Mouse (Mus musculus): ENCODE data around the gene Vil1. TPM values are rescaled to one million over a fixed set of nuclear protein-coding genes. Genes with fewer than 3 reads are reported as not detected.

Vil1 gene
- total and polyA plus RNA-seq, 3 experiments = 0.04 TPM; not detected in 1

DNA sequence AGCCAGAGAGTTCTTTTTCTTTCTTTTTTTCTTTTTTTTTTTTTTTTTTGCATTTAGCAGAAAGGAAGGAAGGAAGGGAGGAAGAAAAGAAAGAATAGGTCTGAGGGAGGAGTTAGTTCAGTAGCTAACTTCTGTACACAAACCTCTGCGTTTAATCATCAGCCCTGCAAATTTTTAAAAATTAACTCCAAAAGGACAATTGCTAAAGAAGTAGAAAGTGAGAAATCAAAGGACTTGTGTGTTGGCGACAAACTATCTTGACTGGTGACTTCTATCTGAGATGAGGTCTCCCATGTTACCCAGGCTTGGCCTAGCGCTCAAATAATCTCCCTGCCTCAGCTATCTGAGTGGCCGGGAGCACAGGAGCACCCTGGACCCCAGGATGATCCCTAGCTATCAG, 5.0 kb upstream of the Vil1 start:
- H3K27me3 ChIP-seq (ENCODE audit: control insufficient read depth in 1 of 2, insufficient read depth in 2 of 2, low read length in 2 of 2) = no peaks in the 10 kb centered on the region
- H3K36me3 ChIP-seq (ENCODE audit: control insufficient read depth in 1 of 2, insufficient read depth in 2 of 2, low read length in 2 of 2) = peaks cover 0 to 18% of the 10 kb centered on the region in 2 experiments; a peak in 2 of 4 replicates
- H3K79me2 ChIP-seq (ENCODE audit: control insufficient read depth, insufficient read depth, low read length, poor library complexity) = no peaks in the 10 kb centered on the region
- TF ChIP-seq ZKSCAN1 (IDR thresholded peaks at IDR 0.05; ENCODE audit: low read depth, low read length) = no peak
- TF ChIP-seq TBP (IDR thresholded peaks at IDR 0.05; ENCODE audit: low read depth, low read length) = no peak
- no peak for TF ChIP-seq MAZ (IDR thresholded peaks at IDR 0.05; ENCODE audit: low read depth, low read length)
- no peaks in the 10 kb centered on the region for H3K9me3 ChIP-seq (replicated peaks; ENCODE audit: insufficient read depth, low read length)
- H3K27ac ChIP-seq (ENCODE audit: control insufficient read depth, low read depth, low read length) = no peak overlapping the region
- no peak overlapping the region for H3K4me3 ChIP-seq (ENCODE audit: control insufficient read depth in 1 of 2, insufficient read depth in 1 of 2, low read depth in 2 of 2, low read length in 2 of 2)
- no peak overlapping the region for H3K9ac ChIP-seq (ENCODE audit: control insufficient read depth, low read depth, low read length, poor library complexity, severe bottlenecking)
- H3K4me1 ChIP-seq (ENCODE audit: control insufficient read depth in 1 of 2, insufficient read depth in 2 of 2, low read length in 2 of 2) = peaks cover 0 to 18% of the 10 kb centered on the region in 2 experiments; a peak in 2 of 4 replicates
- DNase-seq (ENCODE audit: low read depth, low spot score) = no peak

DNA sequence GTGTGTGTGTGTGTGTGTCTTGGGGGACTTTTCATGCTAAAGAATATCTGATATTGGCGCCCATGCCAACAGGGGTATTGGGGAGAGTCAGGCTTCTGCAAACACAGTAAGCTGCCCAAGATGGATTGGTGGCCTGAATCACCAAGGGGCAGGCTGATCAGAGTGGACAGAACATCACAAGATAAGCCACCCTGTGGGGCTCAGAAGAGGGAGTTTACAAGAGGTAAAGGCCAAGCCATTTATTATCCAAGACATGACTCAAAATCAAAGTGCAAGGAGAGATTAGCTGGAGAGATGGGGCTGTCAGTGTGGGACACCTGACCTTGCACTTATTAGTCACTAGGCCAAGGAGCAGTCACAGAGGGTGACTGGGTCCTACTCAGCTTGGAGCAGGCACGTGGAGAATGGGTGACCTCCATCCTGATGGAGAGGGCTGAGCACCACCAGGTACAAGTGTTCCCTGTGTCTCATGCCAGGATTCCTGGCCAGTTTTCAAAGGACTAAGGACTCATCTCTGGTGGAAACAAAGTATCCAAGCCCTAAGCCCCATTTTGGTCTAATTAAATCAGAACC, 2.7 kb downstream of the Vil1 start:
- Histone ChIP-seq H3K9me3 (replicated peaks; ENCODE audit: insufficient read depth, low read length) (no peaks in the 10 kb centered on the region), H3K9ac (ENCODE audit: control insufficient read depth, low read depth, low read length, poor library complexity, severe bottlenecking) (no peak overlapping the region), H3K27ac (ENCODE audit: control insufficient read depth, low read depth, low read length) (no peak overlapping the region), H3K36me3 (ENCODE audit: control insufficient read depth in 1 of 2, insufficient read depth in 2 of 2, low read length in 2 of 2) (peaks cover 0 to 4% of the 10 kb centered on the region in 2 experiments; a peak in 2 of 4 replicates), H3K27me3 (ENCODE audit: control insufficient read depth in 1 of 2, insufficient read depth in 2 of 2, low read length in 2 of 2) (no peaks in the 10 kb centered on the region), H3K79me2 (ENCODE audit: control insufficient read depth, insufficient read depth, low read length, poor library complexity) (no peaks in the 10 kb centered on the region), H3K4me1 (ENCODE audit: control insufficient read depth in 1 of 2, insufficient read depth in 2 of 2, low read length in 2 of 2) (peaks cover 3 to 7% of the 10 kb centered on the region in 2 experiments; a peak in 3 of 4 replicates), H3K4me3 (ENCODE audit: control insufficient read depth in 1 of 2, insufficient read depth in 1 of 2, low read depth in 2 of 2, low read length in 2 of 2) (no peak overlapping the region)
- DNase-seq (ENCODE audit: low read depth, low spot score) = no peak
- TF ChIP-seq NELFE (IDR thresholded peaks at IDR 0.05; ENCODE audit: low read depth, low read length) (no peak), CHD2 (IDR thresholded peaks at IDR 0.05; ENCODE audit: low read length) (no peak), UBTF (IDR thresholded peaks at IDR 0.05; ENCODE audit: borderline replicate concordance, insufficient read depth, low read depth, low read length) (no peak), POLR2AphosphoS5 (IDR thresholded peaks at IDR 0.05; ENCODE audit: borderline replicate concordance, low read depth, low read length) (no peak), ELF1 (IDR thresholded peaks at IDR 0.05; ENCODE audit: low read depth, low read length) (no peak), ETS1 (IDR thresholded peaks at IDR 0.05; ENCODE audit: low read depth, low read length) (no peak), SMC3 (IDR thresholded peaks at IDR 0.05; ENCODE audit: low read depth, low read length) (no peak), POLR2AphosphoS2 (IDR thresholded peaks at IDR 0.05; ENCODE audit: low read length) (no peak), HCFC1 (IDR thresholded peaks at IDR 0.05; ENCODE audit: low read depth, low read length) (no peak), EP300 (IDR thresholded peaks at IDR 0.05; ENCODE audit: low read depth in 1 of 2, low read length in 2 of 2) (no peak), ZC3H11A (IDR thresholded peaks at IDR 0.05; ENCODE audit: low read depth, low read length) (no peak), MEF2A (IDR thresholded peaks at IDR 0.05; ENCODE audit: extremely low read depth, insufficient replicate concordance, low read depth, low read length, poor library complexity, severe bottlenecking) (no peak), SIN3A (IDR thresholded peaks at IDR 0.05; ENCODE audit: low read length) (no peak)

All from MEL (cell line).